Mouse (Mus musculus) G1E (cell line): ENCODE data around the gene Nol6. TPM values are rescaled to one million over a fixed set of nuclear protein-coding genes. Genes with fewer than 3 reads are reported as not detected.

Source experiments
- ATAC-seq: 2 replicates; pipeline ENCODE4 v1.8.0; 2016; ENCODE audit warnings: mild to moderate bottlenecking; ENCODE audit not compliant: insufficient number of reproducible peaks, poor library complexity, low FRiP score, severe bottlenecking; ENCODE audit errors: extremely low read depth
- DNase-seq: peaks from one replicate; pipeline ENCODE4 v3.0.0; 2012; ENCODE audit warnings: low spot score
- H3K27me3 ChIP-seq: 2 replicates; pipeline ENCODE4 v1.6.1; 2012; ENCODE audit warnings: mild to moderate bottlenecking, low read length, inconsistent platforms; ENCODE audit not compliant: insufficient read depth
- H3K36me3 ChIP-seq: replicated peaks from 2 replicates; pipeline ENCODE3; 2012; ENCODE audit warnings: mild to moderate bottlenecking, inconsistent platforms
- H3K4me1 ChIP-seq: 2 replicates; pipeline ENCODE4 v1.6.1; 2012; ENCODE audit warnings: low read depth, low read length, inconsistent platforms, mixed read lengths; ENCODE audit not compliant: insufficient read depth
- H3K4me3 ChIP-seq: 2 replicates; pipeline ENCODE4 v1.5.1; 2012; ENCODE audit warnings: low read depth, mild to moderate bottlenecking, inconsistent platforms, low read length, moderate library complexity, mixed read lengths
- H3K9me3 ChIP-seq: replicated peaks from 2 replicates; pipeline ENCODE4 v1.6.1; 2012; ENCODE audit warnings: inconsistent platforms
- CTCF ChIP-seq: IDR thresholded peaks from 2 replicates; pipeline ENCODE4 v1.5.1; 2012; ENCODE audit warnings: low read depth, low read length, inconsistent platforms, mixed read lengths
- GATA1 ChIP-seq: IDR thresholded peaks from 2 replicates; pipeline ENCODE4 v1.6.1; 2012; ENCODE audit warnings: borderline replicate concordance, low read length, inconsistent platforms, mixed read lengths
- GATA2 ChIP-seq: IDR thresholded peaks from 2 replicates; pipeline ENCODE4 v1.6.1; 2012; ENCODE audit warnings: low read depth, low read length, inconsistent platforms, borderline replicate concordance
- POLR2AphosphoS5 ChIP-seq: IDR thresholded peaks from 2 replicates; pipeline ENCODE4 v1.6.1; 2012; ENCODE audit warnings: low read depth, low read length, inconsistent platforms; ENCODE audit not compliant: insufficient replicate concordance
- TAL1 ChIP-seq: conservative IDR thresholded peaks from 2 replicates; pipeline ENCODE4 v1.6.1; 2012; ENCODE audit warnings: low read depth, low read length, inconsistent platforms, mixed read lengths
- polyA plus RNA-seq: library from polyadenylated mRNA; stranded (reverse); fragments of >175 nt; gene quantifications from 2 replicates; pipeline ENCODE4 v1.2.3, GENCODE M21; 2012
- total RNA-seq, 2 experiments: library from RNA; stranded (forward) in 1 of 2; stranded (reverse) in 1 of 2; fragments of 200-1000 nt in 1 of 2; fragments of >200 nt in 1 of 2; fragmentation: Nextera tagmentation in 1 of 2; gene quantifications; 2 replicates each; pipeline ENCODE4 v1.2.3; 2014 to 2017

Gene Nol6
- total and polyA plus RNA-seq, 3 experiments = 15.9 to 82.3 (median 28.5) TPM

GRCm38 (mm10) chr4:41097381-41097780, 26.9 kb downstream of the Nol6 start:
- no peaks in the 10 kb centered on the region for H3K9me3 ChIP-seq
- TF ChIP-seq TAL1 (no peak), GATA2 (no peak), CTCF (no peak), POLR2AphosphoS5 (no peak), GATA1 (no peak)
- H3K27me3 ChIP-seq = peaks cover 15% of the 10 kb centered on the region
- no peak for DNase-seq
- peaks cover 16% of the 10 kb centered on the region for H3K36me3 ChIP-seq
- peak overlapping the region; percentile 72; the same call in 1 of the 2 replicates for H3K4me3 ChIP-seq
- ATAC-seq = no peak
- H3K4me1 ChIP-seq = peaks cover 46% of the 10 kb centered on the region

GRCm38 (mm10) chr4:41096794-41097193, 27.5 kb downstream of the Nol6 start:
- Histone ChIP-seq H3K9me3 (no peaks in the 10 kb centered on the region), H3K36me3 (peaks cover 16% of the 10 kb centered on the region), H3K4me1 (peaks cover 50% of the 10 kb centered on the region), H3K27me3 (peaks cover 10% of the 10 kb centered on the region), H3K4me3 (peak overlapping the region; percentile 72; the same call in 1 of the 2 replicates)
- ATAC-seq (no peak), DNase-seq (peak; percentile 46)
- TF ChIP-seq POLR2AphosphoS5 (no peak), CTCF (no peak), GATA2 (no peak), TAL1 (peak; percentile 28; the same call in 1 of the 2 replicates), GATA1 (no peak)

DNA sequence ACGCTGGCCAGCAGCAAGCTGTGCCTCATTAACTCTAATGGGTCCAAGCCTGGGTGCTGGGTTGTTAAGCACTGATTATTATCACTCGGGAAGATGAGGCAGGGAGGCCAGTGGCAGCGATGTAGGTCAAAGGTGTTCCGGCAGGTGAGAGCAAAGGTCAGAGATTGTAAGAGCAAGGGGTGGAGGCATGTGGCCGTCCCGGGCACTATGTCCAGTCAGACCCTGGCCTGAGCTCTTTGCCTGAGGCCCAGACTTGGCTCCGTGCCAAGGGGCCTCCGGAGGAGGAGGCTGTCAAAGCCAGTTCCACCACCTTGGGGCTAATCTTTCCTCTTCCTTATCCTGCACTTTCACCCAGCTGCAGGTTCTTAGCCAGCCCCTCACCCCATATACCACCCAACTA, 28.1 kb downstream of the Nol6 start:
- Histone ChIP-seq H3K27me3 (peaks cover 6% of the 10 kb centered on the region; the same call in 1 of the 2 replicates), H3K9me3 (no peaks in the 10 kb centered on the region), H3K4me1 (peaks cover 49% of the 10 kb centered on the region), H3K4me3 (peak overlapping the region; percentile 44; the same call in 1 of the 2 replicates), H3K36me3 (peaks cover 16% of the 10 kb centered on the region)
- TF ChIP-seq CTCF (no peak), GATA1 (no peak), GATA2 (no peak), TAL1 (no peak), POLR2AphosphoS5 (no peak)
- ATAC-seq = no peak
- DNase-seq = no peak

- no peak for ATAC-seq
- Histone ChIP-seq H3K4me3 (no peak overlapping the region), H3K36me3 (peaks cover 16% of the 10 kb centered on the region), H3K9me3 (no peaks in the 10 kb centered on the region), H3K4me1 (peaks cover 64% of the 10 kb centered on the region), H3K27me3 (peaks cover 4% of the 10 kb centered on the region; the same call in 1 of the 2 replicates)
- TF ChIP-seq POLR2AphosphoS5 (no peak), CTCF (no peak), GATA2 (no peak), TAL1 (no peak), GATA1 (no peak)
- DNase-seq = no peak
Measured at GRCm38 (mm10) chr4:41094361-41094760, 29.9 kb downstream of the Nol6 start.

- Histone ChIP-seq H3K27me3 (no peaks in the 10 kb centered on the region), H3K36me3 (peaks cover 16% of the 10 kb centered on the region), H3K4me3 (no peak overlapping the region), H3K9me3 (no peaks in the 10 kb centered on the region), H3K4me1 (peaks cover 69% of the 10 kb centered on the region)
- DNase-seq = no peak
- TF ChIP-seq GATA1 (no peak), TAL1 (no peak), POLR2AphosphoS5 (no peak), CTCF (no peak), GATA2 (no peak)
- no peak for ATAC-seq
Measured at GRCm38 (mm10) chr4:41092958-41093357, 31.3 kb downstream of the Nol6 start.

DNA sequence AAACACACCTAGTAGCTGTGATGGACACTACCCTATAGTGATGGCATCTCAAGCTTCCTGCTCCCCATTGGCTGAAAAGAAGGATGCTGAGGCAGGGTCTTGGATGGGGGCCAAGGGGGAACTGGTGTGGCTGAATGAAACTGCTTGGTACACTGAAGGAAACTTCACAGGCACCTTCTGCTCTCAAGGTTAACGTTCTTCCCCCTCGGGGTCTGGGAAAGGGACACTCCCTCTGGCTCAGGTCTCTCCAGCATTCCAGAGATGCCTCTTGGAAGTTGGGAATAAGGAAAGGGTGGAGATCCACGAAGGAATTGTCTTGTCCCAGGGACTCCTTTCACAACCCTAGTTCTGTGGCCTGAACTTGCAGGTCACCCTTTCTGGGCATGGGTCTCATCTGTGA, 32.9 kb downstream of the Nol6 start:
- DNase-seq = no peak
- peaks cover 69% of the 10 kb centered on the region for H3K4me1 ChIP-seq
- TF ChIP-seq GATA1 (no peak), CTCF (no peak), POLR2AphosphoS5 (no peak), GATA2 (no peak), TAL1 (no peak)

More for the DNA sequence above, 32.9 kb downstream of the Nol6 start:
- peaks cover 16% of the 10 kb centered on the region for H3K36me3 ChIP-seq
- no peaks in the 10 kb centered on the region for H3K9me3 ChIP-seq
- H3K4me3 ChIP-seq = no peak overlapping the region
- H3K27me3 ChIP-seq = no peaks in the 10 kb centered on the region
- no peak for ATAC-seq
